Mouse (Mus musculus): ENCODE measurements at regions not wholly inside any gene's neighbourhood (a gene's known extent, or its start where the extent isn't known, plus 50 kb on each side); places are given as distances from the start of the nearest gene placed in this dataset.

GRCm38 (mm10) chr15:27167484-27167883, 272.1 kb upstream of the Fbxl7 start:
- TF ChIP-seq ZC3H11A (IDR thresholded peaks at IDR 0.05; ENCODE audit: borderline replicate concordance, low read depth, low read length) (no peak), HCFC1 (IDR thresholded peaks at IDR 0.05; ENCODE audit: borderline replicate concordance, insufficient read depth, low read length) (no peak), CHD2 (IDR thresholded peaks at IDR 0.05; ENCODE audit: low read depth, low read length) (no peak)
